Mouse (Mus musculus) embryonic facial prominence, embryonic 11.5 days (tissue): ENCODE data around the gene Anxa4. TPM values are rescaled to one million over a fixed set of nuclear protein-coding genes. Genes with fewer than 3 reads are reported as not detected.
A peak's percentile ranks its signal among the peaks of the same experiment; 100 is the strongest.

Experiments used
- ATAC-seq: fragments of 200-750 bp; cut with Nextera tagmentation; replicated peaks from 2 replicates; pipeline ENCODE4 v1.8.0; 2017; ENCODE audit warnings: low read depth; ENCODE audit not compliant: insufficient number of reproducible peaks, low FRiP score, low TSS enrichment
- DNase-seq: peaks from one replicate; pipeline ENCODE4 v3.0.0-alpha.2; 2015; ENCODE audit warnings: low spot score
- H3K27ac ChIP-seq: fragments of 300-500 bp; sonication (generic); replicated peaks from 2 replicates; pipeline ENCODE4 v1.5.1; 2014; ENCODE audit warnings: mild to moderate bottlenecking, low read depth, low read length, control low read depth
- H3K27me3 ChIP-seq: fragments of 300-500 bp; sonication (generic); 2 replicates; pipeline ENCODE4 v1.6.1; 2014; ENCODE audit warnings: mild to moderate bottlenecking, low read length, moderate library complexity, mixed read lengths; ENCODE audit not compliant: control insufficient read depth, insufficient read depth
- H3K36me3 ChIP-seq: fragments of 300-500 bp; sonication (generic); replicated peaks from 2 replicates; pipeline ENCODE4 v1.6.1; 2014; ENCODE audit warnings: low read depth, mild to moderate bottlenecking, low read length, moderate library complexity, mixed read lengths; ENCODE audit not compliant: control insufficient read depth, insufficient read depth
- H3K4me1 ChIP-seq: fragments of 300-500 bp; sonication (generic); 2 replicates; pipeline ENCODE4 v1.6.1; 2014; ENCODE audit warnings: low read length, mixed read lengths; ENCODE audit not compliant: control insufficient read depth, insufficient read depth
- H3K4me2 ChIP-seq: fragments of 300-500 bp; sonication (generic); 2 replicates; pipeline ENCODE4 v1.6.1; 2014; ENCODE audit warnings: low read depth, mild to moderate bottlenecking, control low read depth, low read length, moderate library complexity
- H3K4me3 ChIP-seq: fragments of 300-500 bp; sonication (generic); 2 replicates; pipeline ENCODE4 v1.5.1; 2014; ENCODE audit warnings: low read depth, low read length, control low read depth
- H3K9ac ChIP-seq: fragments of 300-500 bp; sonication (generic); replicated peaks from 2 replicates; pipeline ENCODE4 v1.6.1; 2014; ENCODE audit warnings: mild to moderate bottlenecking, control low read depth, low read length
- H3K9me3 ChIP-seq: fragments of 300-500 bp; sonication (generic); replicated peaks from 2 replicates; pipeline ENCODE4 v1.6.1; 2016; ENCODE audit warnings: mild to moderate bottlenecking, low read length, inconsistent platforms, mixed read lengths; ENCODE audit not compliant: control insufficient read depth
- WGBS: fragments of 180-500 bp; shearing (Covaris S2); extraction: QIAGEN DNeasy Blood & Tissue Kit; methylation state at CpG from one replicate; pipeline ENCODE4 v1.1.7; 2014; 5-methylcytosine and 5-hydroxymethylcytosine counted together
- polyA plus RNA-seq: library from polyadenylated mRNA; unstranded; fragments of >200 nt; fragmentation: Nextera tagmentation; extraction: Ambion mirVana; gene quantifications from 2 replicates; pipeline ENCODE4 v1.2.1, GENCODE M21; 2014

Gene Anxa4
- 12.5 and 14.1 TPM in 2 replicates for polyA plus RNA-seq

DNA sequence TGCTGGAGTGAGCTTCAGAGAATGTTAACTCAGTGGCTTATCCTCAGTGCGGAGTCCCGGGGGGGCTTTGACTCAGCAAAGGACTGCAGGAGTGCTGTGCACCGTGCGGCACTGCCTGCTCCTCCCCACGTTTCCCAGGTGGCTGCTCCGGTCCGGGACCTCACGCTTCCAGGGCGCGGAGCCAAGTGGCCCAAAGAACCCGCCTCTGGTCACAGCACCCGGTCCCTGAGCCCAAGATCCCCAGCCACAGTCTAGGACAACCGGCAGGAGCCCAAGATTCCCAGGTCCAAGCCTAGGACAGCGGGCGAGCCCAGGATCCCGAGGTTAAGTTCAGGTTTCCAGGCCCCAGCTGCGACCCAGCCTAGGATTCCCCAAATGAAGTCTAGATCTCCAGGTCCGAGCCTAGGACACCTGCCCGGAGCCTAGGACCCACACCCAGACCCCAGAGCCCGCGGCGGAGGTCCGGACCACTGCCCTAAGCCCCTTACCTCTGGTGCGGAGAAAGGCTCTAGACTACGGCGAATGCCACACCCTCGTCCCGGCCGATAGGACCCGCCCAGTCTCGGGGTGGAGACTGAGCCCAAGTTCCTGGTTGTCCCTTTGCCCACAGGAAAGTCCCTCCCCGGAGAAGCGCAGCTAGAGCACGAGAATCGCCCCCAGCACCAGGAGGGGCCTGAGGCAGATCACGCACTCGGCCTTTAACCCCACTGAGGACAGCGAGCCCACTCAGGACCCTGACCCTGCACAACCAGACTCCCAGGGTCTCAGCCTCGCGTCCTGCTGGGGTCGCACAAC is at the start of gene Anxa4:
Anxa4 (minus strand) TSS at position 564 of the 795 bp plus-strand sequence.
- peak within 1 kb of the TSS; percentile 41 for H3K9ac ChIP-seq
- WGBS, result under 1% methylated on average over 41 of the region's 41 CpGs
- peak within 1 kb of the TSS; percentile 43 for H3K4me3 ChIP-seq
- H3K4me2 ChIP-seq, result peak within 1 kb of the TSS; percentile 77
- peaks cover 2% of the 10 kb centered on the region; the same call in 1 of the 2 replicates for H3K4me1 ChIP-seq
- no peaks in the 10 kb centered on the region for H3K36me3 ChIP-seq
- H3K9me3 ChIP-seq, result no peaks in the 10 kb centered on the region
- H3K27me3 ChIP-seq, result peaks cover 14% of the 10 kb centered on the region
- peak; percentile 64 for DNase-seq
- H3K27ac ChIP-seq, result no peak within 1 kb of the TSS
- ATAC-seq, result peak; percentile 81

DNA sequence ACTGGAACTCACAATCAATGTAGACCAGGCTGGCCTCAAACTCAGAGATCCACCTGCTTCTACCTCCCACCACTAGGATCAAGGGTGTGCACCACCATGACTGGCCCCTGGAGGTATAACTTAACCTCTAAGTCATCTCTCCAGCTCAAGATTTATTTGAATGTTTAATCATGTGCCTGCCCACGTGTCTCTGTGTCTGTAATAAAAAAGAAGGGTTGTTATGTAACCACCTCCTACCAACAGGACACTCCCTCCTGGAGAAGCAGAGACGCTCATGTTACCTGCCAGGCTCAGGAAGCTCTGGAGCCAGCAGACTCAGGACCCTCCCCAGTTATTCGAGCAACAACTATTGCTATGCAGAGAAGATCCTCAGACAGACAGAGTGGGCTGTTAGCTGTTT is 48.6 kb upstream of the Anxa4 start:
- no peaks in the 10 kb centered on the region for H3K9me3 ChIP-seq
- ATAC-seq (no peak), DNase-seq (no peak)
- no peaks in the 10 kb centered on the region for H3K4me1 ChIP-seq
- 57% methylated on average over 3 of the region's 3 CpGs for WGBS
- no peaks in the 10 kb centered on the region for H3K36me3 ChIP-seq
- H3K27me3 ChIP-seq, result no peaks in the 10 kb centered on the region
- no peak overlapping the region for H3K4me2 ChIP-seq
- no peak overlapping the region for H3K4me3 ChIP-seq
- no peak overlapping the region for H3K27ac ChIP-seq
- H3K9ac ChIP-seq, result no peak overlapping the region

DNA sequence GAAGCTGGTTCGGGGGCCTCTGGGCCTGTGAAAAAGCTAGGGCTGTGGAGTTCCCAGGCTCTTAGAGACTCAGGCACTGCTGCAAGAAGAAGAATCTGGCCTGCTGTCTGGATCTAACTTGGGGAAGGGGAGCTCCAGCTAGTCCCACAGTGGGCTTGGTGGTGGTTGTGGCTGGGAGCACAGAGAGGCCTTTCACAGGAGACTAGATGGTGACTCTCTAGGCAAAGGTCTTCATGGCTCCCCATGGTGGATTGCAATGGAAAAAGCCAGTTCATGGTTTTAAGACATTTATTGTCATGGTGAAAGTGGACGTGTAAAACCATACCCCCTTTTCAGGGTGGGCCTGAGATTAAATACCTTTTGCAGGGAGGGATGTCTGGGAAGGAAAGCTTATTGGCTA is 45.7 kb upstream of the Anxa4 start:
- no peak for DNase-seq
- H3K27me3 ChIP-seq, result no peaks in the 10 kb centered on the region
- H3K9ac ChIP-seq, result no peak overlapping the region
- no peak overlapping the region for H3K27ac ChIP-seq
- no peaks in the 10 kb centered on the region for H3K4me1 ChIP-seq
- no peaks in the 10 kb centered on the region for H3K9me3 ChIP-seq
- no peak for ATAC-seq
- WGBS, result 86% methylated on average over 2 of the region's 2 CpGs
- no peak overlapping the region for H3K4me3 ChIP-seq
- H3K36me3 ChIP-seq, result no peaks in the 10 kb centered on the region
- no peak overlapping the region for H3K4me2 ChIP-seq

DNA sequence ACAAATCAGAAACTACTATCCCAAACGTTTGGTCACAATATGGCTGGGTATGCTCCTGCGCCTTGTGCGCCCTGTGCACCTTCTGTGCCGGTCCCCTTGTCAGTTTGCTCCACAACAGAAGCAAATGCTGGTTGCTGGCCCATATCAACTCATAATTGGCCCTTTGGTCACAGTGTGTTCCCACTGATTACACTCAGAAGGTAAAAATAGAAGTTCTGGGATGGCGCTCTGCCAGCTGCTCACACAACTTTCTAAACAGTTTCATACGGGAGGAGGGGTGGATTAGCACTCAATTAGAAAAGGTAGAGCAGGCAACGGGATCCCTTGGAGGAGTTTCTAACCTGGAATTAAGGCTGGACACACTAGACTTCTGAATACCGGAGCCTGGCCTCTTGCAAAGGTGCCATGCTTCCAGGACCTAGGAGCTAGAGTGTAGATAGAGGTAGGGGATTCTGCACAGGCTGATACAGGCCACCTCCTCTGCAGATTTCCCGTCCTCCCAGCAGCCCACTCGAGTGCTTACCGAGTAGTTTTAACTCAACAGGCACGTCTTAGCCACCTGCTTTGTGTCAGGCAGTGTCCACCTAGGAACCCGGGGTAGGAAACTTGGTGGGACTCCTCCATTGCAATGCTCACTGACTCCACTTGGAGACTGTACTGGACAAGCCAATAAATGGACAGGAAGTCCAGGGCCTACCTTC is 39.6 kb upstream of the Anxa4 start:
- Histone ChIP-seq H3K4me1 (no peaks in the 10 kb centered on the region), H3K36me3 (no peaks in the 10 kb centered on the region), H3K27me3 (no peaks in the 10 kb centered on the region), H3K4me2 (no peak overlapping the region), H3K4me3 (no peak overlapping the region), H3K27ac (no peak overlapping the region), H3K9ac (no peak overlapping the region), H3K9me3 (no peaks in the 10 kb centered on the region)
- ATAC-seq (no peak), DNase-seq (no peak)
- 84% methylated on average over 13 of the region's 13 CpGs for WGBS

DNA sequence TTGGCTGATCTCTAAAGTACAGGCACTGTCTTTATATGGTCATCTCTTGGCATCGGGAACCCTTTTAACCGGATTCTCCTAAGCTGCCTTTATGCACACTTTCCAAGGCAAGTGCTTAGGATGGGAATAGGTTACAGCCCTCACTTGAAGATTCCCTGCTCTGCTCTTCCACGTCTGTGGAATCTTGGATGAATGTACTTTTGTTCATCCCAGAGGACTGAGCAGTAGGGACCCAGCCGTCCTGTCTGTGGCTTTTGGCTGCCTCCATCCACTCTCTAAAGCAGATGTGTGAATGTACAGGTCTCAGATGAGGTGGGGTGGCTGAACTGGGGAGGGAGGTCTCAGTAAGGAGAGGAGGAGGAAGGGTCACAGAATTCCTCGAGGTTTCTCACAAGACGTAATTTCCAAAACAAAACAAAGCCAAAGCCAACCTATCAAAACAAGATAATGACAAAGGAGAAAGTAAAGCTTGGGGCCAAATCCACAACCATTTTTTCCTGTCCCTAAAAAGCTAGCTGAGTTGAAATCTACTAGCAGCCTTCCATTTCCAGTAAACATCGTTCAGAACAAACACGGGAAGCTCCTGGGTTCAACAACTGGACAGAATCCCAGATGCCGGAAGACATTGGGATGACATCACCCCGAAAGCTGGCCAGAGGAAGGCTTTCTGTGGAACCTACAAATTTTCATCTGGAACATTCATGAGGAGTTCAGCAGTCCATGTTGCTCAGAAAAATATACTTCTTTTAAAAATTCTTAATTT is 37.5 kb upstream of the Anxa4 start:
- no peak overlapping the region for H3K27ac ChIP-seq
- no peak overlapping the region for H3K4me2 ChIP-seq
- DNase-seq, result no peak
- no peaks in the 10 kb centered on the region for H3K36me3 ChIP-seq
- H3K4me3 ChIP-seq, result no peak overlapping the region
- H3K27me3 ChIP-seq, result no peaks in the 10 kb centered on the region
- no peaks in the 10 kb centered on the region for H3K4me1 ChIP-seq
- H3K9ac ChIP-seq, result no peak overlapping the region
- WGBS, result 66% methylated on average over 10 of the region's 10 CpGs
- H3K9me3 ChIP-seq, result no peaks in the 10 kb centered on the region
- no peak for ATAC-seq

DNA sequence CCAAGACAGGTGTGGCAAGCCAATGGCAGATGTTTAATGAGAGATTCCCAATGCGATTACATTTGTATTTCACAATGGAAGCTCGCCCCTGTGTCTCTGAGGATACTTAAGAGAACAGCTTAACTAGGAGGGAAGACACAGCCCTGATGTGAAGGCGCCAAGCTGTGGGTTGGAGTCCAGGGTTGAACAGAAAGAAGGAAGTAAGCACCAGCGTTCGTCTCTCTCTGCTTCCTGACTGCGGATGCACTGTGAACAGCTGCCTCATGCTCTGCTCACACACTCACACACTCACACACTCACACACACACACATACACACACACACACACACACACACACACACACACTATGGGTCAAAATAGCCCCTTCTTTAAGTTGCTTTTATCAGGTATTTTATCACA is 36.4 kb upstream of the Anxa4 start:
- no peak overlapping the region for H3K4me2 ChIP-seq
- no peaks in the 10 kb centered on the region for H3K4me1 ChIP-seq
- H3K36me3 ChIP-seq, result no peaks in the 10 kb centered on the region
- H3K27ac ChIP-seq, result no peak overlapping the region
- ATAC-seq (no peak), DNase-seq (no peak)
- H3K9ac ChIP-seq, result no peak overlapping the region
- H3K4me3 ChIP-seq, result no peak overlapping the region
- H3K27me3 ChIP-seq, result no peaks in the 10 kb centered on the region
- no peaks in the 10 kb centered on the region for H3K9me3 ChIP-seq
- 86% methylated on average over 6 of the region's 6 CpGs for WGBS

DNA sequence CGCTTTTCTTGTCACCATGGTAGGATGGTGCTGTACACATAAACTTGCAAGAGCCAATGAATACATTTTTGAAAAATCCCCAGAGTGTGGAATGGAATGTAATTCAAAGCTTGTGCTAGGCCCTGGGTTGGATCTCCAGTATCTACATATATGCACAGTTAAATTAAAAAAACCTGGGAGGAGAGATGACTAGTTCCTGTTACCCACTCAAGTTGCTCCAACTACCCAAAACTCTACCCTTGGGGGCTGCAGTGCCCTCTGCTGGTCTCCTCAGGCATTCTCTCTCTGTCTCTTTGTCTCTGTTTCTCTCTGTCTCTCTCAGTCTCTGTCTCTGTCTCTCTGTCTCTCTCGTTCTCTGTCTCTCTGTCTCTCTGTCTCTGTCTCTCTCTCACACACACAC is 34.0 kb upstream of the Anxa4 start:
- 86% methylated on average over 2 of the region's 2 CpGs for WGBS
- ATAC-seq (no peak), DNase-seq (no peak)
- no peak overlapping the region for H3K27ac ChIP-seq
- no peak overlapping the region for H3K4me3 ChIP-seq
- no peak overlapping the region for H3K9ac ChIP-seq
- H3K36me3 ChIP-seq, result no peaks in the 10 kb centered on the region
- no peak overlapping the region for H3K4me2 ChIP-seq
- no peaks in the 10 kb centered on the region for H3K9me3 ChIP-seq
- no peaks in the 10 kb centered on the region for H3K4me1 ChIP-seq
- H3K27me3 ChIP-seq, result peaks cover 4% of the 10 kb centered on the region; the same call in 1 of the 2 replicates
